Mouse (Mus musculus): Measurements from ENCODE around the gene 1520401A03Rik. TPM values are rescaled to one million over a fixed set of nuclear protein-coding genes. Genes with fewer than 3 reads are reported as not detected.

The 1520401A03Rik gene
- polyA plus RNA-seq, 1 experiment from 2014 or later: 0.19 TPM

DNA sequence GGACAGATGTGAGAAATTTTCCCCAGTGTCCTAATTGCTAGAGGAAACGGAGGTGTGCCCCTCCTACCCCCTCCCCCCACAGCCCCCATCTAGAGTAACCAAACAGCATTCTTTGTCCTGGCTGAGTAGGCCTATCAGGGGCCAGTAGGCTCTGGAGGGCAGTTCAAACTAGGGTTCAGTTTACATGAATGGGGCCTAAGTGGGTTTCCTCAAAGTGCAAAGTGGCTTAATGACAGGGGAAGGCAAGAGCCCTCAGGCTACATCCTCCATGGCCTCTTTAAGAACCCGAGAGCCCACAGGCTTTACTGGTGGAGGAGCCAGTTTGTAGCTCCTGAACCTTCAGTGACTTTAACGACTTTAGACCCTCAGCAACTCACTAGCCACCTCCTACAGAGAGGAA is 26.8 kb downstream of the 1520401A03Rik start:
- Histone ChIP-seq H3K4me1 (ENCODE audit: control insufficient read depth, insufficient read depth, low read length) (peaks cover 8% of the 10 kb centered on the region), H3K27ac (ENCODE audit: low read length) (no peak overlapping the region), H3K4me3 (ENCODE audit: low read depth, low read length) (no peak overlapping the region), H3K27me3 (ENCODE audit: control insufficient read depth, insufficient read depth, low read depth, low read length) (peaks cover 17% of the 10 kb centered on the region), H3K36me3 (ENCODE audit: control insufficient read depth, insufficient read depth, low read length) (no peaks in the 10 kb centered on the region), H3K9me3 (replicated peaks; ENCODE audit: control insufficient read depth, low read length, poor library complexity, severe bottlenecking) (no peaks in the 10 kb centered on the region), H3K4me2 (ENCODE audit: low read length) (no peak overlapping the region), H3K9ac (ENCODE audit: low read depth, low read length) (no peak overlapping the region)
- 19% methylated on average over 3 of the region's 3 CpGs for WGBS
- no peak for ATAC-seq

GRCm38 (mm10) chr17:23694491-23694890 is 28.1 kb downstream of the 1520401A03Rik start:
- H3K36me3 ChIP-seq (ENCODE audit: control insufficient read depth, insufficient read depth, low read length): no peaks in the 10 kb centered on the region
- peaks cover 5% of the 10 kb centered on the region; the same call in 1 of the 2 replicates for H3K4me1 ChIP-seq (ENCODE audit: control insufficient read depth, insufficient read depth, low read length)
- no peak overlapping the region for H3K4me2 ChIP-seq (ENCODE audit: low read length)
- H3K27ac ChIP-seq (ENCODE audit: low read length): no peak overlapping the region
- ATAC-seq: no peak
- H3K9me3 ChIP-seq (replicated peaks; ENCODE audit: control insufficient read depth, low read length, poor library complexity, severe bottlenecking): no peaks in the 10 kb centered on the region
- WGBS: 81% methylated on average over 1 of the region's 1 CpGs
- H3K9ac ChIP-seq (ENCODE audit: low read depth, low read length): no peak overlapping the region
- H3K4me3 ChIP-seq (ENCODE audit: low read depth, low read length): no peak overlapping the region
- peaks cover 17% of the 10 kb centered on the region for H3K27me3 ChIP-seq (ENCODE audit: control insufficient read depth, insufficient read depth, low read depth, low read length)

GRCm38 (mm10) chr17:23683856-23684672 is 38.5 kb downstream of the 1520401A03Rik start, which contains the start of gene Cldn9:
Gene Cldn9, minus strand, starts transcription at chr17:23684026.
- Histone ChIP-seq H3K9me3 (replicated peaks; ENCODE audit: control insufficient read depth, low read length, poor library complexity, severe bottlenecking) (no peaks in the 10 kb centered on the region), H3K9ac (ENCODE audit: low read depth, low read length) (no peak within 1 kb of the TSS), H3K4me1 (ENCODE audit: control insufficient read depth, insufficient read depth, low read length) (no peaks in the 10 kb centered on the region), H3K4me3 (ENCODE audit: low read depth, low read length) (no peak within 1 kb of the TSS), H3K4me2 (ENCODE audit: low read length) (no peak within 1 kb of the TSS), H3K36me3 (ENCODE audit: control insufficient read depth, insufficient read depth, low read length) (no peaks in the 10 kb centered on the region), H3K27me3 (ENCODE audit: control insufficient read depth, insufficient read depth, low read depth, low read length) (peaks cover 45% of the 10 kb centered on the region), H3K27ac (ENCODE audit: low read length) (no peak within 1 kb of the TSS)
- WGBS: 19% methylated on average over 15 of the region's 15 CpGs
- ATAC-seq: no peak

- Histone ChIP-seq H3K4me3 (ENCODE audit: low read depth, low read length) (no peak overlapping the region), H3K36me3 (ENCODE audit: control insufficient read depth, insufficient read depth, low read length) (no peaks in the 10 kb centered on the region), H3K27ac (ENCODE audit: low read length) (no peak overlapping the region), H3K9ac (ENCODE audit: low read depth, low read length) (no peak overlapping the region), H3K27me3 (ENCODE audit: control insufficient read depth, insufficient read depth, low read depth, low read length) (peaks cover 47% of the 10 kb centered on the region), H3K4me1 (ENCODE audit: control insufficient read depth, insufficient read depth, low read length) (no peaks in the 10 kb centered on the region), H3K9me3 (replicated peaks; ENCODE audit: control insufficient read depth, low read length, poor library complexity, severe bottlenecking) (no peaks in the 10 kb centered on the region), H3K4me2 (ENCODE audit: low read length) (no peak overlapping the region)
- ATAC-seq: no peak
- 28% methylated on average over 15 of the region's 15 CpGs for WGBS
Measured at GRCm38 (mm10) chr17:23683226-23683625, 39.4 kb downstream of the 1520401A03Rik start.

- H3K27me3 ChIP-seq (ENCODE audit: control insufficient read depth, insufficient read depth, low read depth, low read length): peaks cover 47% of the 10 kb centered on the region
- ATAC-seq: no peak
- H3K4me3 ChIP-seq (ENCODE audit: low read depth, low read length): no peak overlapping the region
- H3K27ac ChIP-seq (ENCODE audit: low read length): no peak overlapping the region
- 73% methylated on average over 3 of the region's 3 CpGs for WGBS
- H3K9me3 ChIP-seq (replicated peaks; ENCODE audit: control insufficient read depth, low read length, poor library complexity, severe bottlenecking): no peaks in the 10 kb centered on the region
- H3K9ac ChIP-seq (ENCODE audit: low read depth, low read length): no peak overlapping the region
- H3K4me2 ChIP-seq (ENCODE audit: low read length): no peak overlapping the region
- H3K36me3 ChIP-seq (ENCODE audit: control insufficient read depth, insufficient read depth, low read length): no peaks in the 10 kb centered on the region
- H3K4me1 ChIP-seq (ENCODE audit: control insufficient read depth, insufficient read depth, low read length): peaks cover 3% of the 10 kb centered on the region; the same call in 1 of the 2 replicates
Measured at GRCm38 (mm10) chr17:23682530-23682929, 40.1 kb downstream of the 1520401A03Rik start.

DNA sequence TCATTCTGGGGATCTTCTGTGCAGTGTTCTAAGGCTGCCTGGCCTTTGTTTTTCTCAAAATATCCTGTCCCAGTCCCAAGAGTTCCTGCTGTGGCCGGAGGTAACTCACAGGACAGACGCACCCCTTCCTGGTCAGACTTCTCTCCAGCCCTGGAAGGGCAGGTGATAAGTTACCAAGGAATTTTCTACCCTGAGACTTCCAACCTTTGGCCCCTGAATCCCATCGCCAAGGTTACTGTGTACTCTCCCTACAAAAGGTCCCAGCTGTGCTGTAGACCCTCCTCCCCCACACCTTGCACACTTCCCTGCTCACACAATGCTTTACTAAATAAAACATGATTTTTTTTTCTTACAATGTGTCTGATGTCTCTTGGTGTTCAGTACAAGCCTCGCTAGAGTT is 40.5 kb downstream of the 1520401A03Rik start:
- H3K36me3 ChIP-seq (ENCODE audit: control insufficient read depth, insufficient read depth, low read length): no peaks in the 10 kb centered on the region
- H3K4me1 ChIP-seq (ENCODE audit: control insufficient read depth, insufficient read depth, low read length): peaks cover 6% of the 10 kb centered on the region; the same call in 1 of the 2 replicates
- H3K27ac ChIP-seq (ENCODE audit: low read length): no peak overlapping the region
- peaks cover 47% of the 10 kb centered on the region for H3K27me3 ChIP-seq (ENCODE audit: control insufficient read depth, insufficient read depth, low read depth, low read length)
- no peak overlapping the region for H3K4me2 ChIP-seq (ENCODE audit: low read length)
- H3K9ac ChIP-seq (ENCODE audit: low read depth, low read length): no peak overlapping the region
- no peak overlapping the region for H3K4me3 ChIP-seq (ENCODE audit: low read depth, low read length)
- no peak for ATAC-seq
- WGBS: 62% methylated on average over 4 of the region's 4 CpGs
- H3K9me3 ChIP-seq (replicated peaks; ENCODE audit: control insufficient read depth, low read length, poor library complexity, severe bottlenecking): no peaks in the 10 kb centered on the region

DNA sequence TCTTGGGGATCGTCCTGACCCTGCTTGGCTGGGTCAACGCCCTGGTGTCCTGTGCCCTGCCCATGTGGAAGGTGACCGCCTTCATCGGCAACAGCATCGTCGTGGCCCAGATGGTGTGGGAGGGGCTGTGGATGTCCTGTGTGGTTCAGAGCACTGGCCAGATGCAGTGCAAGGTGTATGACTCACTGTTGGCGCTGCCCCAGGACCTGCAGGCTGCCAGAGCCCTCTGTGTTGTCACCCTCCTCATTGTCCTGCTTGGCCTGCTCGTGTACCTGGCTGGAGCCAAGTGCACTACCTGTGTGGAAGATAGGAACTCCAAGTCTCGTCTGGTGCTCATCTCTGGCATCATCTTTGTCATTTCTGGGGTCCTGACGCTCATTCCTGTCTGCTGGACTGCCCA is 41.5 kb downstream of the 1520401A03Rik start:
- ATAC-seq: no peak
- H3K27me3 ChIP-seq (ENCODE audit: control insufficient read depth, insufficient read depth, low read depth, low read length): peaks cover 51% of the 10 kb centered on the region
- H3K4me2 ChIP-seq (ENCODE audit: low read length): no peak overlapping the region
- peaks cover 15% of the 10 kb centered on the region for H3K4me1 ChIP-seq (ENCODE audit: control insufficient read depth, insufficient read depth, low read length)
- no peak overlapping the region for H3K27ac ChIP-seq (ENCODE audit: low read length)
- H3K36me3 ChIP-seq (ENCODE audit: control insufficient read depth, insufficient read depth, low read length): no peaks in the 10 kb centered on the region
- no peak overlapping the region for H3K4me3 ChIP-seq (ENCODE audit: low read depth, low read length)
- H3K9ac ChIP-seq (ENCODE audit: low read depth, low read length): no peak overlapping the region
- WGBS: 75% methylated on average over 10 of the region's 10 CpGs
- H3K9me3 ChIP-seq (replicated peaks; ENCODE audit: control insufficient read depth, low read length, poor library complexity, severe bottlenecking): no peaks in the 10 kb centered on the region

- 81% methylated on average over 9 of the region's 9 CpGs for WGBS
- peaks cover 58% of the 10 kb centered on the region for H3K27me3 ChIP-seq (ENCODE audit: control insufficient read depth, insufficient read depth, low read depth, low read length)
- H3K4me3 ChIP-seq (ENCODE audit: low read depth, low read length): no peak overlapping the region
- no peak overlapping the region for H3K4me2 ChIP-seq (ENCODE audit: low read length)
- no peaks in the 10 kb centered on the region for H3K9me3 ChIP-seq (replicated peaks; ENCODE audit: control insufficient read depth, low read length, poor library complexity, severe bottlenecking)
- no peaks in the 10 kb centered on the region for H3K36me3 ChIP-seq (ENCODE audit: control insufficient read depth, insufficient read depth, low read length)
- peaks cover 21% of the 10 kb centered on the region for H3K4me1 ChIP-seq (ENCODE audit: control insufficient read depth, insufficient read depth, low read length)
- no peak overlapping the region for H3K9ac ChIP-seq (ENCODE audit: low read depth, low read length)
- H3K27ac ChIP-seq (ENCODE audit: low read length): no peak overlapping the region
- ATAC-seq: no peak
Measured at GRCm38 (mm10) chr17:23680336-23680735, 42.2 kb downstream of the 1520401A03Rik start.

GRCm38 (mm10) chr17:23679127-23679835 is 43.3 kb downstream of the 1520401A03Rik start, which contains the start of gene Cldn6:
Gene Cldn6, plus strand, starts transcription at chr17:23679249.
- Histone ChIP-seq H3K27ac (ENCODE audit: low read length) (no peak within 1 kb of the TSS), H3K36me3 (ENCODE audit: control insufficient read depth, insufficient read depth, low read length) (no peaks in the 10 kb centered on the region), H3K9me3 (replicated peaks; ENCODE audit: control insufficient read depth, low read length, poor library complexity, severe bottlenecking) (no peaks in the 10 kb centered on the region), H3K27me3 (ENCODE audit: control insufficient read depth, insufficient read depth, low read depth, low read length) (peaks cover 57% of the 10 kb centered on the region), H3K4me3 (ENCODE audit: low read depth, low read length) (peak within 1 kb of the TSS; percentile 23), H3K9ac (ENCODE audit: low read depth, low read length) (peak within 1 kb of the TSS; percentile 18; the same call in 1 of the 2 replicates), H3K4me1 (ENCODE audit: control insufficient read depth, insufficient read depth, low read length) (peaks cover 27% of the 10 kb centered on the region), H3K4me2 (ENCODE audit: low read length) (peak within 1 kb of the TSS; percentile 42)
- 2% methylated on average over 38 of the region's 38 CpGs for WGBS
- no peak for ATAC-seq

Data from midbrain, embryonic 16.5 days (tissue).